Mouse (Mus musculus): ENCODE results near the gene Fbf1.
"Not testable (repeated sequence)": the region's sequence is repeated elsewhere in the genome, so short reads cannot be mapped to it uniquely, and the experiment has no call there.

Gene Fbf1

DNA sequence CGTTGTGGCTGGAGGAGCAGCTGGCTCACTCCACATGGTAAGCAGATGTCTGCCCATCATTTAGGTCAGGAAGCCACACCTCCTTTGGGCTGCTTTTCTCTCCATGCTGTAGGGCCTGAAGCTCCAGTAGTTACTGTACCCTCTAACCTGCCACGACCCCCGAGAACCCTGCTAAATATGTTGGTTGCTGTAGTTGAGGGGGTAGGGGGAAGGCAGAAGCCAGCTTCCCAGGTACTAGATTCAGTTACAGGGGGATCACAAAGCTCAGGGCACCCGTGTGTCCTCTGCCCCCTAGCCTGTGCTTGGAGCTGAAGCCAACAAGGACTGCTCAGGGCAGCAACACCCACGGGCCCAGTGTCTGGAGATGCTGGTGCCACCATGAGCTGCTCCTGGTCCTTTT is 34.5 kb downstream of the Fbf1 start:
- no peak for DNase-seq (ENCODE audit: low spot score)

DNA sequence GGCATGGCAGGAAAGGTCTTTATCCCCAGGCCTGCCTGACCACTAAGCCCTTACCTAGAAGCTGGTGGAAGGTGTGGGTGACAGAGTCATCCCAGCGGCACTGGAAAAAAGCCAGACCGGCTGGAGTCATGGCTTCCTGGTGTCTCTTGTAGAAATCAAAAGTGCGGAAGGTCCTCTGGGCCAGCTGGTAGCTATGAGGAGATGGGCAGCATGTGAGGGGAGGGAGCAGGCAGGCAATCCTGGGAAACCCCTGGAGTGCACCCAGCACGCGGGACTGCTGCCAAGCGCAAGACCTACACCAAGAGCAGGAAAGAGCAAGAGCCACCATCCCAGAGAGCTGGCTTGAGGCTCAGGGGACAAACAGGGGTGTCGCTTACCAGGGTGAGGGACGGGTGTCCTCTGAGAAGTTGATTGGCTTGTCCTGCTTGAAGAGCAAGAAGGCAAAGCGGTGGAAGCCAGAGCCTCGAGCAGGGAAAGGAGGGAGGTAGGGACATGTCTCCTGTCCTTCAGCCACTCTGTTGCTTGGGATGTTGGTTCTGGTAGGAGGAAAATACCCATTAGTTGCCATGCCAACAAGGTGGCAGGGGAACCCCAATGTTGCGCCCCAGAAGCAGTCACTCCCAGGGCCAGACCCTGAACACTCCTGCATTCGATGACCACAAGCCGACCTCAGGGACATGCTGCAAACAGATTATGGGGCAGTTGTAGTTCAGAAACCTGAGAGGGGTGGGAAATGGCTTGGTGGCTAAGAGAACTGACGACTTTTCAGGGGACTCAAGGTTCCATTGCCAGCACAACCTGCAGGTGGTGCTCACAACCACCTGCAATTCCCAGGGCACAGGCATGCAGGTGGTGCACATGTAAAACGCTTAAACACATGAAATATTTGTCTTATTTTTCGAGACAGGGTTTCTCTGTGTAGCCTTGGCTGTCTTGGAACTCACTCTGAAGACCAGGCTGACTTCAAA is 35.3 kb downstream of the Fbf1 start:
- no peak for DNase-seq (ENCODE audit: low spot score)

DNA sequence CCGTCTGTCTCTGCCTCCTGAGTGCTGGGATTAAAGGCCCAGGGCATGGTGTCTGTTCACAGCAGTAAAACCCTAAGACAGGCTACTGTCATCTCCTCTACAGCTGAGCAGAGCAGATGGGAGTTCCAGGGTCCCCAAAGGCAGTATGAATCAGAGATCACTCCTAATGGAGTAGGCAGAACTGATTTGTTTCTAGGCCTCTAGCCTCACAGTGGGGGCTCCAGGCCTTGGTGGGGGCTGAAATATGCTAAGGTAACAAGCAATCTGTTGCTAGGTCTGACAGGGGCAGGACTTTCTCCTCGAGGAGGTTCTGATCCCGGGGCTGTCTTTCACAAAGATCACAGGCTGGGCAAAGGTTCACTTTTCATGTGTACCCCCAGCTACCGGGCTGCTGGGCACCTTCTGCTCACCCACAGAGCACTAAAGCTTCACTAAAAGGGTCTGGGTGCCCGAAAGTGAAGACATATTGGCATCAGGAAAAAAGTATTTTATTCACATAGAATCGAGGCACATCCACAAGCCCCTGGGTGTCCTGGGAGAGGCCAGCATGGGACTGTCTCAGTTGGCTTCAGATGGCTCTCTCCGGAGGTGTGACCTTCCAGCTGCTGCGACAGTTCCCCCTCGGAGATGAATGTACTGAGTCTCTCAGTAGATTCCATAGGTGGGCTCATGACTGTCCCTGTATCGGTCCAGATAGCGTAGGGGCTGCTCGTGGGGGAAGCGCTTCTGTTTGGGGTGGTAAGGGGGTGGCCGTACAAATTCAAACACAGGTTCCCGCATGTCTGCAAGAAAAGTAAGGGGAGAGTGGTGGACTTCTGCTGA is 36.4 kb downstream of the Fbf1 start:
- no peak for DNase-seq (ENCODE audit: low spot score)

DNA sequence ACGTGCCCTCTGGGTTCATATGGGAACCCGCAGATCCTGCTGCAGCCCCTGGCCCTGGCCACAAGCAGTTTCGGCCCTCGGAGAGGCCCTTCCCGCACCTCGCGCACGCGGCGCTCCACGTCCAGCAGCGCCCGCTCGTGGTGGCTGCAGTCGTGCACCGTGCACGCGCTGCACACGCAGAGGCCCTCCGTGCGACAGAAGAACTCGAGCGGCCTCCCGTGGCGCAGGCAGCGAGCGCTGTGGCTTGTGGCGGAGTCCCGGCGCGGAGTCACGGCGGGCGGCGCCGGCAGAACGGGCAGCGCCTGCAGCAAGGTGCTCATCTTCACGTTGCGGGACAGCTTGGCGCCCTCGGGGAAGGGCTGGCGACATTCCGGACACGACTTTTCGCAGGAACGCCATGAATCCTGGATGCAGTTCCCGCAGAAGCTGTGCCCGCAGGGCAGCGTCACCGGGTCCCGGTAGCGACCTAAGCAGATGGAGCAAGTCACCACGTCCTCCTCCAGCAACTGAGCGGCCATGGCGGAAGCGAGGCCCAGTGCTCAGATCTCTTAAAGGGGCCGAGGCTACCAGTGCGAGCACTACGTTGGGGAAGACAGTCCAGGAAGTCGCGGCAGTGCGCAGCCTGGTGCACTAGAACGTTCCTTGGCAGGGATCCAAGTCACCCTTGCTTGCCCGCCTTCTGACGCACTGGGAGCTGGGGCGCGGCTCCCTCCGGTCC is 37.3 kb downstream of the Fbf1 start, which contains the start of gene Trim65:
Trim65 (minus strand) TSS at position 641 of the 718 bp plus-strand sequence.
- DNase-seq (ENCODE audit: low spot score): peak; percentile 83

DNA sequence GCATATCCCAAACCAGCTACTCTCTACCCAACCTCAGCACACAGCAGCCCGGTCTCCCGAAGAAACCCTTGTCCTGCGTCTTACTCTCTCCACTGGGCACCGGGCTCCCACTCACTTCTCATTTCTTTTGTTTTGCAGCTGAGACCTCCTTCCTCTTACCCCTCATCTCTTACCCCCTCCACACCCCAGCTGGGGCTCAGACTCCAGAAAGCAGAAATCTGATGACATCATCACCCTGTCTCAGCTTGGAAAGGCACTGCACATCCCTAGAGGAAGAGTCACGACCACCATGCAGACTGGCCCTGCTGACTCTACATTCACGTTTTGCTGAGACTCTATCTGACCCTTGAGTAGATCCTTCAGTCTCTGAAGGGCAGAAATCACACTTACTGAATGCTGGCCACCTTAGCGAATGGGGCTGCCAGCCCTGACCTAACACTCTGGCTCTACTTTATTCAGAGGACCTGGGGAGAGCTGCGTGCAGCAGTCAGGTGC is 37.9 kb downstream of the Fbf1 start:
- no peak for DNase-seq (ENCODE audit: low spot score)

DNA sequence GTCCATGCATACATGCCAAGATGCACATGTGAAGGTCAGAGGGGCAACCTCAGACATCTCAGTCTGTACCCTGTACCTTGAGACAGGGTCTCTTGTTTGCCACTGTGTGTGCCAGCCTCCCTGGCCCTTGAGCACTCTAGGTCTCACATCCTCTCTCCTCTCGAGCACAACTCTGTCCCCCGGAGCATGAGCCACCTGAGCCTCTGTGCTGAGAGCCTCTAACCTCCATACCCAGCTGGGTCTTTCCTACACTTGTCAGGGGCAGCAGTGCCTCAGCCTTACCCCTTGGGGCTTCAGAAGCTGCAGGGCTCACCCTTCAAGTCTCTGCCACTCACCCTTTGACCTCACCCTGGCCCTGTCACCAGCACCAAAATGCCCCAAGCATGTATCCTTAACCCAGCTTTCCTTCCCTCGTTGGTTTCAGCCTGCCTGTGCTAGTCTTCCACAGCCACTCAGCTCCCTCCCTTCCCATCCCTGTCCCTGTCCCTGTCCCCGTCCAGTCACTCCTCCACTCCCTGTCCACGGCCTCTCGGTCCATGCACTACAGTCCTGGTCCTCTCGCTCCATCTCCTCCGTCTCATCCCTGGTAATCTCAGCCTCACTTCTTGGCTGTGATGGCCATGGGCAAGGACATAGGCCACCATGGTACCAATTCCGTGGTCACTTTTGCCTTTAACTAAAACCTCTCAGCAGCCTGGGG is 38.7 kb downstream of the Fbf1 start:
- no peak for DNase-seq (ENCODE audit: low spot score)

DNA sequence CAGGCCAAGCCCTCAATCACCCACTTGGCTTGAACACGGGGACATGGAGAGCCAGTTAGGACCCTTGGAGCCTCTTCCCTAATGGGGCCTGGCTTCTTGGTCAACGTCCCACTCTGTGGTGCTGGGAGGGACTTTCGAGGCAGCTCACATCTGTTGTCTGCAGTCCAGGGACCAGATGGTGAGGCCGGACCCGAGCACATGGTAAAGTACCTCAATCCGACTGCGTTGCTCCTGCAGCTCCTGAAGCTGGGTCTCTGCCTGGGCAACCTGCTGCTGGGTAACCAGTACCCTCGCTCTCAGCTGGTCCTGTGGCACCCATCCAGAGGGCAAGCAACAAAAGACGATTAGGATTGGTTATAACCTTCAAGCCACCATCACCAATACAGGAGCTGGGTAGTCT is 40.0 kb downstream of the Fbf1 start:
- DNase-seq (ENCODE audit: low spot score): no peak

DNA sequence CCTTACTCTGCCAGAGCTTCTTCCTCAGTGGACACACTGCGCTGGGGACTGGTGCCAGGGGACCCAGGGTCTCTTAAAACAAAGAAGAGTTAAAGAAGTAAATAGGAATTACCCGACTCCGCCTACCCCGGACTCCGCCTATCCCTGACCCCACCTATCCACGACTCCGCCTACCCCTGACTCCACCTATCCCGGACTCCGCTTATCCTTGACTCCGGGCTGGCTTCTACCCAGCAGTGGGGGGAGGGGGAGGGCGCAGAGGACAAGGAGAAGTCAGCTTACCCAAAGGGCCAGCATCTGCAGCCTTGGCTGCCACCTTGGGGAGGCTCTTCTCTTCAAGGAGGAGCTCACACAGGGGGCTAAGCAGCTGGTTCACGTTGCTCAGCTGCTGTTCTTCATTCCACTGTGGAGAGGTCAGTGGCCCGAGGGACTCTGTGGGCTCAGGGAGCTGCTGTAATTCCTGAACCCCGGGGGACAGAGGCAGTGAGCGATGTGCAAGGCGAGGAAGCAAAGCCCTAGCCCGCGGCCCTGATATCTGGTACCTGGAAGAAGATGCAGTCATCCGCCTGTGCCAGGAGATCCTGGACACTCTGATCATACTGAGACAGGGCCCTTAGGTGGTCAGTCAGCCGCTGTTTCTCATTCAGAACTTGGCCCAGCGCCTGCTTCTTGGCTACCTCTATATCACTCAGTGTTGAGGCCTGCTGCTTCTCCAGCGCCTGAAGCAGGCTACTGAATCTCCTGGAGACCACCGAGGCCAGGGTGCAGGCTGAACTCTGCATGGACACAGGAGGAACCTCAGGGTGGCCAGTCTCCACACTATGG is 40.6 kb downstream of the Fbf1 start, which contains the start of gene Trim47:
Trim47 (minus strand) TSS at position 55 of the 825 bp plus-strand sequence.
- no peak for DNase-seq (ENCODE audit: low spot score)

DNA sequence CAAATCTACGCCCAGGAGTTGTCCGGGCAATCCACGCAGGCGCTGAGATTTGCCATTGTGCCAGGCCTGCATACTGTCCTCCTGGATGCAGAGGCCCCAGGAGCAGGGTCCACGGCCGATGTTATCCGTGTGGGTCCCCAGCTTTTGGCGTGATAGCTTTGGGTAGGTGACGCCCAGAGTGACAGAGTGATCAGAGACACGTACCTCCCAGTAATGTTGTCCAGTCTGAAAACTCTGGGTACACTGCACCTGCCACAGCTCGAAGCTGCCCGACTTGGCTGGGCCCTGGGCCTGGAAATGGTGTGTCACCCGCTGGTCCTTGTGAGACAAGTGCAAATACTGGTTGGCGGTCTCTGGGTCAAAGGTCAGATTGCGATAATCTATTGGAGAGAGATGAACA is 41.7 kb downstream of the Fbf1 start:
- no peak for DNase-seq (ENCODE audit: low spot score)

DNA sequence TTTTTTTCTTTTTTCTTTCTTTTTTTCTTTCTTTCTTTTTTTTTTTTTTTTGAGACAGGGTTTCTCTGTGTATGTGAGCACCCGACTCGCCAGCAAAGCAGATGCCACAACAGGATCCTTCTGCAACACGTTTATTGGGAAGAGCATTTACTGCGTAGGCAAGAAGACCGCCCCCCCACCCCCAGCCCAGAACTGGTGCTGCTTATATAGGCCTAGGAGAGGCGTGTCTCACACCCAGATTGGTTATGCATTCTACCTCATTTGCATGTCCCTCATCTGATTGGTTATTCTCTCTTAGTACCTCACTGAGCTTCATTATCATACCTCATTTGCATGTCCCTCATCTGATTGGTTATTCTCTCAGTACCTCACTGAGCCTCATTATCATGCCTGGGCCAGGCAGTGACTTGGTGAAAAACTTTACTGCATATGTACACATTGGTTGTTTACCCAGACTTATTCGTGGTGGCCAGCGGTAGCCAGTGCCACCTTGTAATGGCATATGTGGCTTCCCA is 46.2 kb downstream of the Fbf1 start:
- DNase-seq (ENCODE audit: low spot score): not testable (repeated sequence)

DNA sequence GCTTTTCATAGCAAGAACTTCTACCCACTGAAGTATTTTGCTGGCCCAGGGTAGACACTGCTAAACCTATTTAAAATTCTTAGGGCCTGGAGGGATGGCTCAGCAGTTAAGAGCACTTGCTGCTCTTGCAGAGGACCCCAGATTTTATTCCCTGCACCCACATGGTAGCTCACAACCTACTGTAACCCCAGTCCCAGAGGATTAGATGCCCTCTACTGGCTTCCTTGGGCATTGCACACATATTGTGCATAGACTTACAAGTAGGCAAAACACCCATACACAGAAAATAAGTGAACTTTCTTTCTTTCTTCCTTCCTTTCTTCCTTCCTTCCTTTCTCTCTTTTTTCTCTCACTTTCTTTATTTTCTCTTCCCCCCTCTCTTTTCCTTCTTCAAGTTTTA is 50.1 kb downstream of the Fbf1 start:
- no peak for DNase-seq (ENCODE audit: low spot score)

DNA sequence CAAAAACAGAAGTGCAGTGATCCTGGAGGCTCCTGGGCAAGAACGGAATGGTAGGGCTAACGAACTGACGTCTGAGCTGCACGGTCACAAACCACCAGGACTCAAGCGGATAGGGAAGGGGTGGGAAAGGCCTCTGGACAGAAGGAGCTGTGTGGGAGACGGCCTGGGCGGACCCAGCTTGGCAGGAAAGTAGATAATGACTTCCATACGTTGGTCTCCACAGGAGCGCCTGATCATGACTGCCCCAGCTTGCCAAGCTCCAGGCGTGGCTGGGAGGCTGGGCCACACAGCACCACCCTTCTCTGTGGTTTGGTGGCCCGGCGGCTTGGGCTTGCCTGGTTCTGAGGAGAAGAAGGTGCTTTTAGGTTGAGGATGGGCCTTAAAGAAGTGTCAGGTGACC is 50.7 kb downstream of the Fbf1 start:
- DNase-seq (ENCODE audit: low spot score): no peak

DNA sequence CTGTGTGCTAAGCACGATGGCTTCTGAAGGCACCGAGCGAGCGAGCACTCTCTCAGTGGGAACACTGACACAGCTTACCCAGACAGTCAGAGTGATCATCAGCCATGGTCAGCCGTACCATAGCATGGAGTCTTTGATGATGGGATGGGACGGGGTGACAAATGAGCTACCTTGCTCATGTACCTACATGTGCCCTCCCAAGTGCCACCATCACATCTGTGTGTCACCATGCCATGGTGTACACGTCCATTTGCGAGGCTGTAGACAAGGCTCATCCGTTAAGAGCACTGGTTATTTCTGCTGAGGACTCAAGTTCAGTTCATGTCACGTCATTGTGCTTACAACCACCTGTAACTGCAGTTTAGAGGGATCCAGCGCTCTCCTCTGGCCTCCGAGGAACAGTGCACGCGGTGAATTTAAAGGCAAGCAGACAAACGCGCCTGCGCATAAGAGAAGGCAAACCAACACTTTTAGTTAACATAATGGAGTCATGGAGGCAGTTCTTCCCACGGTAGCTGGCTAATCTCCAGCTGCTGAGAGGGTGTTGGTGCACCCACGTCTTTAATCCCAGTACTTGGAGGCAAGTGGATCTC is 56.3 kb downstream of the Fbf1 start:
- no peak for DNase-seq (ENCODE audit: low spot score)

DNA sequence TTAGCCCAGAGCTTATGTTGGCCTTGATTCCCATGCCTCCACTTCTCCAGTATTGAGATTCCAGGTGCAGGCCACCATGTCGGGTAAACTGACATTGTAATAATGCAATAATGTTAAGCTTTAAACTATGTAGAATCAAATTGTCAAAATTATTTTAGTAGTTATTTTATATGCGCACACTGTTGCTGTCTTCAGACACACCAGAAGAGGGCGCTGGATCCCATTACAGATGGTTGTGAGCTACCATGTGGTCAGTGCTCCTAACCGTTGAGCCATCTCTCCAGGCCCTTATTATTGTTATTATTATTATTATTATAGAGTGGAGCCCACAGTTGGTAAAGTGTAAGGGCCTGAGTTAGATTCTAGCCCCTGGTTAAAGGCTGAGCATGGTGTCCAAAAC is 56.9 kb downstream of the Fbf1 start:
- no peak for DNase-seq (ENCODE audit: low spot score)

DNA sequence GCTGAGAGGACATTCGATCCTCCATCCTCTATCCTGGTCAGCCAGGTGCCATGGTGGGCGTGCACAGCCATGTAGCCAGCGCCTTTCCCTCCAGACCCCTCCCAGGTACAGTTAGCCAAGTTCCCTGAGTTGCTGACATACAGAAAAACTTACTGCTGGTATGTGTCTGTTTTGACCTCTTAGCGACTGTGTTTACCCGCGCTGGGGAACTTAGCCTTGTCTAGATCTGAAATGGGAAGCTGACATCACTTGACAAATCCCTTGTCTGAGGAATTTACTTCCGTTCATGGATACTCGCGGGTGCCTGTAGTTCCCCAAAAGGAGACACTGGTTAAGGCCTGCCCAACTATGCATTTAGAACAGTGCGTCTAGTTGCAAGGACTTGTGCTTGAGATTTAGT is 57.4 kb downstream of the Fbf1 start:
- DNase-seq (ENCODE audit: low spot score): no peak

DNA sequence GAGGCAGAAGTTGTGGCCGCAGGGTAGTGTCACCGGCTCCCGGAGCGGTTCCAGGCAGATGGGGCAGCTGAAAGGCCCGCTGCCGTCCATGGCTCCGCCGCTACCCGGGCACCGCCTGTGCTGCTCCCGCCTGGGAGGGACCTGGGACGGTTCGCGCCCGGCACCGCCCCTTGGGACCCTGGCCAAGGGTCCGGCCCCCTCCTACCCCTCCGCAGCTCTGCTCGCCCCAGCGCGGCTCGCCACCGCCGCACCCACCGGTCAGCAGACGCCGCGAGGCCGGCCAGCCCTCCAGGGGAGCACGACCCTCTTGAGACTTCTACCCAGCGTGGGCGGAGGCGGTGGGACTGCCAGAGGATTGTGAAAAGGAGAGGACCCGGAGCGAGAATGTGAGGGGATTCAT is 57.8 kb downstream of the Fbf1 start:
- no peak for DNase-seq (ENCODE audit: low spot score)

DNA sequence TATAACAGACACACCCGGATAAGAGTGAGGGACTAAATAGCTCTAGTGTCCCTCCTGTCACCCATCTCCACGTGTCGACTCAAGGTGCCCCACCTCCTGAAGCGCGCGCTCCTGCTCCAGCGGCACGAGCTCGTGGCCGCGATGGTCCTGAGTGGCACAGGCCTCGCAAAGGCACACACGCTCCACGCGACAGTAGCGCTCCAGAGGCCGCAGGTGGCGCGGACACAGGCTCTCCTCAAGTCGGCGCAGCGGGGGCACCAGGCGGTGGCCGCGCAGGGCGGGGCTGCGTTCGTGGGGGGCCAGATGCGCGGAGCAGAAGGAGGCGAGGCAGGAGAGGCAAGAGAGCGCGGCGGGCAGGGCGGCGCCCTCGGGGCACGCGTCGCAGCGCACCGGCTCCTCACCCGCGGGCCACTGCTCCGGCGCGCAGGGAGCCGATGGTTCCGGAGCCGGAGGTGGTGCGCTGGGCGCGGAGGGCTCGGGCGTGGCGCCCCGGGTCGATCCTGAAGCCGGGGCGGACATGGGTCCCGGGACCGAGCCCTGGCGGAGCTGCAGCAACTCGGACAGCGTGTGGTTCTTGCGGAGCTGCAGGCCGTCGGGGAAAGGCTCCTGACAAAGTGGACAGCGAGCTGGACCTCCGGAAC is 58.4 kb downstream of the Fbf1 start:
- no peak for DNase-seq (ENCODE audit: low spot score)

DNA sequence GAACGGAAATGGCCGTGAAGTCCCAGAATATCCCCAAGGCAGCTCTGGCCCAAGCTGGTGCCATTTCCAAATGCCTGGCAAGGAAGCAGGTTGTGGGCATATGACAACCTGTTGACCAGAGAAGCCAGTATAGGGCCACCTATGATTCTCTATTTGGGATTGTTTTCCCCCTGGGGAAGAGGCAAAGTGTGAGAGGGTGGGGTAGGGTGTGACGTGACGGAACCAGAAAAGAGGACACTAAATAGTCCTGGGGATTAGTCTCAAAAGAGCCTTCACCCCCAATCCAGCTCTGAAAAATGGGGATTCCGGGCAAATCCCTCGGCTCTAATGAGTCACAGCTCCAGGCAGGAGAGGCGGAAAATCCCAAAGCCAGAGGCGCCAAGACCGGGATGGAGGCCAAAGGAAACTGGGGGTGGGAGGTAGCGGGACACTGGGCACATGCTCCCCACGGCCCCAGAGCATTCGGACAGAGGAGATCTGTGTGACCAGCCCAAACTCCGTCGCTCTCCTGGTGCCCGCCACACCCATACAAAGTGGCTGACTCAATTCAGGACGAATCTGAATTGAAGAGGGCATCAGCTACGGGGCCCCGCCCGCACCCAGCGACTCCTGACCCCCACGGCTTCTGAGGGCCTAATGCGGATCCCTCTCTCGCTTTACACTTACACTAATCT is 59.4 kb downstream of the Fbf1 start:
- DNase-seq (ENCODE audit: low spot score): no peak

DNA sequence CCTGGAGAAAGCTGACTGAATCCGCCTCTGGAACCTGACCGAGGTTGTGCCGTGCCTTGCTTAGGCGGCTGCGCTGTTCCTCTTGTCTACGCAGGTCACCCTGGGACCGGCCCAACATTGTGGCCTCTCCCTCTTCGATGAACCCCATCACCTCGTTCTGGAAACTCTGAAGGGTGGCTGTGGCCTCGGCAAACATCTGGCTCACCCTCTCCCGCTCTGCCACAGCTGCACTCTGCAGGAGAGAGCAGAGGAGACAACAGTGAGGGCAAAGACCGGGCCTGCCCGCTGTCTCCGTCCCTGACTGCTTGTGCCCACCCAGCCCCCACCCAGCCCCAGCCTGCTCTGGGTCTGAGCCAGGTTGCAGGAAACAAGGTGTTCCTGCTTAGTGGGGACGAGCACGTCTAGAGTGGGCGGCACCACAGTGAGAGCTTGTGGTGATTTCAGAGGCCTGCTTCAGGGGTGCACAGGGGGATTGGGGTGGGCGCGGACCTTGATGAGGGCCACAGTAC is 60.1 kb downstream of the Fbf1 start:
- no peak for DNase-seq (ENCODE audit: low spot score)

Measured in spleen, adult 12 weeks (tissue).